Mouse (Mus musculus) neural tube, embryonic 13.5 days (tissue): ENCODE measurements around the gene Grik3. TPM values are rescaled to one million over a fixed set of nuclear protein-coding genes. Genes with fewer than 3 reads are reported as not detected.

Experiments used
- ATAC-seq: fragments of 200-750 bp; cut with Nextera tagmentation; 2 replicates; pipeline ENCODE4 v1.8.0; 2017; ENCODE audit warnings: low read depth, mild to moderate bottlenecking, moderate TSS enrichment, moderate library complexity
- H3K27ac ChIP-seq: fragments of 300-500 bp; sonication (generic); replicated peaks from 2 replicates; pipeline ENCODE4 v1.5.1; 2015; ENCODE audit warnings: moderate library complexity, mild to moderate bottlenecking, inconsistent platforms
- H3K27me3 ChIP-seq: fragments of 300-500 bp; sonication (generic); 2 replicates; pipeline ENCODE4 v1.6.1; 2015; ENCODE audit warnings: mild to moderate bottlenecking, inconsistent platforms
- H3K36me3 ChIP-seq: fragments of 300-500 bp; sonication (generic); 2 replicates; pipeline ENCODE4 v1.6.1; 2015; ENCODE audit warnings: mild to moderate bottlenecking, inconsistent platforms
- H3K4me1 ChIP-seq: fragments of 300-500 bp; sonication (generic); replicated peaks from 2 replicates; pipeline ENCODE4 v1.6.1; 2015; ENCODE audit warnings: inconsistent platforms
- H3K4me2 ChIP-seq: fragments of 300-500 bp; sonication (generic); 2 replicates; pipeline ENCODE4 v1.6.1; 2015; ENCODE audit warnings: inconsistent platforms, mild to moderate bottlenecking, moderate library complexity
- H3K4me3 ChIP-seq: fragments of 300-500 bp; sonication (generic); 2 replicates; pipeline ENCODE4 v1.5.1; 2015; ENCODE audit warnings: mild to moderate bottlenecking, inconsistent platforms
- H3K9ac ChIP-seq: fragments of 300-500 bp; sonication (generic); 2 replicates; pipeline ENCODE4 v1.6.1; 2015; ENCODE audit warnings: moderate library complexity, mild to moderate bottlenecking, inconsistent platforms
- H3K9me3 ChIP-seq: fragments of 300-500 bp; sonication (generic); 2 replicates; pipeline ENCODE4 v1.6.1; 2016; ENCODE audit warnings: inconsistent platforms
- WGBS: fragments of 180-500 bp; shearing (Covaris S2); methylation state at CpG from one replicate; pipeline ENCODE4 v1.1.7; 2015; 5-methylcytosine and 5-hydroxymethylcytosine counted together
- polyA plus RNA-seq: library from polyadenylated mRNA; unstranded; fragments of >200 nt; fragmentation: Nextera tagmentation; extraction: Ambion mirVana; gene quantifications from 2 replicates; pipeline ENCODE4 v1.2.1, GENCODE M21; 2015

The Grik3 gene
- polyA plus RNA-seq, 1 experiment from 2014 or later: 3.5 TPM

GRCm38 (mm10) chr4:125718429-125719140 lies 228.1 kb downstream of the Grik3 start:
- peak overlapping the region; percentile 9; the same call in 1 of the 2 replicates for H3K9ac ChIP-seq
- peaks cover 69% of the 10 kb centered on the region for H3K4me1 ChIP-seq
- peak overlapping the region; percentile 83 for H3K27ac ChIP-seq
- H3K9me3 ChIP-seq: no peaks in the 10 kb centered on the region
- H3K4me2 ChIP-seq: peak overlapping the region; percentile 7; the same call in 1 of the 2 replicates
- WGBS: 11% methylated on average over 18 of the region's 18 CpGs
- ATAC-seq: peak; percentile 67
- H3K27me3 ChIP-seq: peaks cover 3% of the 10 kb centered on the region; the same call in 1 of the 2 replicates
- no peaks in the 10 kb centered on the region for H3K36me3 ChIP-seq
- H3K4me3 ChIP-seq: no peak overlapping the region

DNA sequence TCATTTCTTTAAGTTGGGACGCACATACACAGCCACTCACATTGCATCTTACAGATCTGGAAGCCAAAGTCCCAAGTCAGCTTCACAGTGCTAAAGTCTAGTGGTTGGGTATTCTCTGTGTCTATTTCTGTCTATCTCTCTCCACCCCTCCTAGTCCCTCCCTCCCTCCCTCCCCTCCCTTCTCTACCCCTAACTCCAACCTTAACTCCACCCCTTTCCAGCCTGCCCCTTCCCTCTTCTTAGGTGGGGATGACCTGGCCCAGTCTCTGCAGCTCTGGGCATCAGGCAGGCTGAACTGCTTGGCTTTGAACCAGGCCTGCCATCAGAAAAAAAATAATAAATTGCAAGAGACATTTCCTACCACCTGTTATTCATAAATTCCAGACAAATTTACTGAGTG lies 235.7 kb downstream of the Grik3 start:
- H3K4me2 ChIP-seq: peak overlapping the region; percentile 53
- 89% methylated on average over 1 of the region's 1 CpGs for WGBS
- no peak overlapping the region for H3K27ac ChIP-seq
- H3K4me1 ChIP-seq: peaks cover 51% of the 10 kb centered on the region
- no peak overlapping the region for H3K9ac ChIP-seq
- no peaks in the 10 kb centered on the region for H3K9me3 ChIP-seq
- ATAC-seq: no peak
- H3K27me3 ChIP-seq: peaks cover 39% of the 10 kb centered on the region
- peak overlapping the region; percentile 26; the same call in 1 of the 2 replicates for H3K4me3 ChIP-seq
- H3K36me3 ChIP-seq: no peaks in the 10 kb centered on the region

- Histone ChIP-seq H3K27me3 (peaks cover 46% of the 10 kb centered on the region), H3K4me3 (peak overlapping the region; percentile 26), H3K36me3 (no peaks in the 10 kb centered on the region), H3K27ac (peak overlapping the region; percentile 10; the same call in 1 of the 2 replicates), H3K9me3 (no peaks in the 10 kb centered on the region), H3K4me1 (peaks cover 43% of the 10 kb centered on the region), H3K9ac (no peak overlapping the region), H3K4me2 (peak overlapping the region; percentile 53)
- 10% methylated on average over 10 of the region's 10 CpGs for WGBS
- no peak for ATAC-seq
These were observed 236.5 kb downstream of the Grik3 start for GRCm38 (mm10) chr4:125727030-125727429.

- peak overlapping the region; percentile 83 for H3K27ac ChIP-seq
- 6% methylated on average over 4 of the region's 4 CpGs for WGBS
- ATAC-seq: no peak
These were observed 237.1 kb downstream of the Grik3 start for GRCm38 (mm10) chr4:125727626-125728025.

DNA sequence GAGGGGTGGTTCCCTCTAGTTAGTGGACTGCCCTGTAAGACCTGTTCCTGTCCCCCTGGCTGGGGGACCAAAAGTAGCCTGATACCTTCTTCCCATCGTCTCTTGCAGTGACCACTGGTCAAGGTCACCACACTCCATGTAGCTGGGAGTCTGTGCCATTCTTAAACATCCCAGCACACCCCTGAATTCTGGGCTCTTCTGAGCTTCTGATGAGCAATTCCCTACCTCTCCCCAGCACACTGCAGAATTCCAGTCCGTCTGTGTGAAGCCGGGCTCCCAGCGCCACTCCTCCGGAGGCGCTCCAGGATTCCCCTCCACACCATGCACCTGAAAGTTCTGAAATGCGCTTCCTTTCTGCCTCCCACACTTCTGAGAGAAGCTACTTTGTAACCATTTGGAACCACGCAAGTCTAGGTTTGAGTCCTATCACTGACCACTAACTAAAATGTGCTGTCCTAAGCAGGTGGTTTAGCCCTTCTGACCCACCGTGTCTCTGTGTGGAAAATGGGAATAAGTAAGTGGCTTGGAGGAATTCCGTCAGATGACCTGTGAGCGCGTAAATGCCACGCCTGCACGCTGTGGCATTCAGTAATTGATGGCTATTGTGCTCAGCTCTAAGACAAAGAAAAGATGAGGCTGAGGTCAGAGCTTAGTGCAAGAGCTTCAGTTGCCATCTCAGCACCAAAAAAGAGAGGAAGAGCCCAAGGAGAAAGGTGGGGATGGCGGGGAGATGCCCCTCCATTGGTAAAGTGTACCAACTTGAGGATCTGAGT lies 237.8 kb downstream of the Grik3 start:
- peak overlapping the region; percentile 26 for H3K4me3 ChIP-seq
- no peak for ATAC-seq
- H3K36me3 ChIP-seq: no peaks in the 10 kb centered on the region
- H3K9me3 ChIP-seq: no peaks in the 10 kb centered on the region
- WGBS: 7% methylated on average over 15 of the region's 15 CpGs
- peak overlapping the region; percentile 53 for H3K4me2 ChIP-seq
- peak overlapping the region; percentile 83 for H3K27ac ChIP-seq
- peaks cover 49% of the 10 kb centered on the region for H3K27me3 ChIP-seq
- H3K9ac ChIP-seq: peak overlapping the region; percentile 66
- H3K4me1 ChIP-seq: peaks cover 41% of the 10 kb centered on the region

More at GRCm38 (mm10) chr4:125727626-125728025, 237.1 kb downstream of the Grik3 start:
- Histone ChIP-seq H3K9ac (peak overlapping the region; percentile 66), H3K27me3 (peaks cover 49% of the 10 kb centered on the region), H3K4me2 (peak overlapping the region; percentile 53), H3K9me3 (no peaks in the 10 kb centered on the region), H3K4me1 (peaks cover 41% of the 10 kb centered on the region), H3K4me3 (peak overlapping the region; percentile 26), H3K36me3 (no peaks in the 10 kb centered on the region)

GRCm38 (mm10) chr4:125729305-125730220 lies 239.1 kb downstream of the Grik3 start:
- peaks cover 41% of the 10 kb centered on the region for H3K4me1 ChIP-seq
- no peaks in the 10 kb centered on the region for H3K36me3 ChIP-seq
- peaks cover 49% of the 10 kb centered on the region for H3K27me3 ChIP-seq
- peak overlapping the region; percentile 66 for H3K9ac ChIP-seq
- no peaks in the 10 kb centered on the region for H3K9me3 ChIP-seq
- peak overlapping the region; percentile 53 for H3K4me2 ChIP-seq
- peak; percentile 83 for ATAC-seq
- H3K27ac ChIP-seq: peak overlapping the region; percentile 83
- peak overlapping the region; percentile 26 for H3K4me3 ChIP-seq
- 3% methylated on average over 38 of the region's 38 CpGs for WGBS

DNA sequence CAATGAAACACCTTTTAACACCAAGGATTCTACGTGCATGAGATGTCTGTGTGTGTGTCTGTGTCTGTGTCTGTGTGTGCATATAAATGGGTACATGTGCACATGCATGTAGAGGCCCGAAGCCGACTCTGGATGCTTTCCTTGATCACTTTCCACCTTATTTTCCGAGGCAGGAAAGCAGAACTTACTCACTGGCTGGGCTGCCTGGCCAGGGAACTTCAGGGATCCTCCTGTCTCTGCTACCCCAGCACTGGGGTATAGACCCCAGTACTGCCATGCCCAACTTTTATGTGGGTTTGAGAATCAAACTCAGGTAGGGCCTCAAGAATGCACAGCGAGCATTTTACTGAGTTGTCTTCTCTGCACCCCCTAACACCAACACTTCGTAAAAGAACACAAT lies 240.3 kb downstream of the Grik3 start:
- Histone ChIP-seq H3K4me1 (peaks cover 45% of the 10 kb centered on the region), H3K36me3 (no peaks in the 10 kb centered on the region), H3K27me3 (peaks cover 49% of the 10 kb centered on the region), H3K27ac (no peak overlapping the region), H3K4me2 (no peak overlapping the region), H3K4me3 (no peak overlapping the region), H3K9ac (no peak overlapping the region), H3K9me3 (no peaks in the 10 kb centered on the region)
- ATAC-seq: no peak
- 88% methylated on average over 6 of the region's 6 CpGs for WGBS

DNA sequence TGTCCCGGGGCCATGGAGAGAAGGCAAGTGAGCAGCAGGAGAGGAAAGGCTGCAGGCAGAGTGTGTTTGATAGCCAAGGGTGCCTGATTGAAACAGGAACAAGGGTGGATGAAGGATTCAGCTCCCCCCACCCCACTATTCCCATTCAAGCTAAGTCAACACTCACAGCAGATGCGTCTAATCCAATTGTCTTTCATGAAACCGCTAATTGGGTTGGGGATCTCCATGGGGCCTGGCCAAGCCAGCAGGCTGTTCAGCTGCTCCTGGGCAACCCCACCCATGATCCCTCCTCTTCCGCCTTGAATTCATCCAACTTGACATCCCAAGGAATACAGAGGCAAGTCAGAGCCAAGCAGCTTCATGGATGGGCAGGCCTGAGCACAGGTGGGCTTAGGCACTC lies 246.3 kb downstream of the Grik3 start:
- H3K27ac ChIP-seq: no peak overlapping the region
- no peak overlapping the region for H3K4me2 ChIP-seq
- H3K9ac ChIP-seq: no peak overlapping the region
- peaks cover 6% of the 10 kb centered on the region for H3K27me3 ChIP-seq
- 0 out of 2 replicates have a peak, but pooled peaks cover 3% of the 10 kb centered on the region for H3K4me1 ChIP-seq
- no peak for ATAC-seq
- WGBS: 66% methylated on average over 4 of the region's 4 CpGs
- no peaks in the 10 kb centered on the region for H3K9me3 ChIP-seq
- no peak overlapping the region for H3K4me3 ChIP-seq
- no peaks in the 10 kb centered on the region for H3K36me3 ChIP-seq

- no peak overlapping the region for H3K9ac ChIP-seq
- H3K4me2 ChIP-seq: no peak overlapping the region
- H3K27me3 ChIP-seq: no peaks in the 10 kb centered on the region; the same call in 1 of the 2 replicates
- no peaks in the 10 kb centered on the region for H3K36me3 ChIP-seq
- no peaks in the 10 kb centered on the region for H3K9me3 ChIP-seq
- ATAC-seq: no peak
- no peak overlapping the region for H3K4me3 ChIP-seq
- no peak overlapping the region for H3K27ac ChIP-seq
- 83% methylated on average over 4 of the region's 4 CpGs for WGBS
- H3K4me1 ChIP-seq: 0 out of 2 replicates have a peak, but pooled peaks cover 3% of the 10 kb centered on the region
These were observed 248.3 kb downstream of the Grik3 start for GRCm38 (mm10) chr4:125738825-125739224.

GRCm38 (mm10) chr4:125742162-125742571 lies 251.7 kb downstream of the Grik3 start:
- ATAC-seq: no peak

DNA sequence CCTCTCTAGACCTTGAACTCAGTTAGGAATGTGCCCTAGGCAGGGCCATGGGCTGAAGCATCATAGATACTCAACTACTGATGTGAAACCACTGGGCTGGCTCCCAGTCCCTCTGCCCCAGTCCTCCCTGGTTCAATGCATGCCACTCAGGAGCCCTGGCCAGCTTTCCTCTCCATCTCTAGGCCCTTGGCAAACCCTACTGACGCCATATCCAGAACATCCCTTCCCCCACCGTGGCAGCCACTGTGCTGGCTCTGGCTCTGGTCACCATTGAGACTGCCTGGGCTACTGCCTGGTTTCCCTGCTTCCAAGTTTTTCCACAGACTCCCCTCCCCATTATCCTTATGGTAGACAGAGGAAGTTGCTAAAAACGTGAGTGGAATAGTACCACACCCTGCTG lies 255.4 kb downstream of the Grik3 start:
- no peaks in the 10 kb centered on the region for H3K4me1 ChIP-seq
- H3K36me3 ChIP-seq: no peaks in the 10 kb centered on the region
- WGBS: 71% methylated on average over 3 of the region's 3 CpGs
- ATAC-seq: no peak
- H3K27ac ChIP-seq: no peak overlapping the region
- H3K27me3 ChIP-seq: no peaks in the 10 kb centered on the region
- no peak overlapping the region for H3K4me3 ChIP-seq
- no peak overlapping the region for H3K9ac ChIP-seq
- no peaks in the 10 kb centered on the region for H3K9me3 ChIP-seq
- no peak overlapping the region for H3K4me2 ChIP-seq

More at GRCm38 (mm10) chr4:125742162-125742571, 251.7 kb downstream of the Grik3 start:
- Histone ChIP-seq H3K4me2 (no peak overlapping the region), H3K27me3 (no peaks in the 10 kb centered on the region), H3K36me3 (no peaks in the 10 kb centered on the region), H3K9me3 (no peaks in the 10 kb centered on the region), H3K9ac (no peak overlapping the region), H3K4me3 (no peak overlapping the region), H3K27ac (no peak overlapping the region), H3K4me1 (no peaks in the 10 kb centered on the region)
- WGBS: 74% methylated on average over 16 of the region's 16 CpGs
